In the genomic region with DNA sequence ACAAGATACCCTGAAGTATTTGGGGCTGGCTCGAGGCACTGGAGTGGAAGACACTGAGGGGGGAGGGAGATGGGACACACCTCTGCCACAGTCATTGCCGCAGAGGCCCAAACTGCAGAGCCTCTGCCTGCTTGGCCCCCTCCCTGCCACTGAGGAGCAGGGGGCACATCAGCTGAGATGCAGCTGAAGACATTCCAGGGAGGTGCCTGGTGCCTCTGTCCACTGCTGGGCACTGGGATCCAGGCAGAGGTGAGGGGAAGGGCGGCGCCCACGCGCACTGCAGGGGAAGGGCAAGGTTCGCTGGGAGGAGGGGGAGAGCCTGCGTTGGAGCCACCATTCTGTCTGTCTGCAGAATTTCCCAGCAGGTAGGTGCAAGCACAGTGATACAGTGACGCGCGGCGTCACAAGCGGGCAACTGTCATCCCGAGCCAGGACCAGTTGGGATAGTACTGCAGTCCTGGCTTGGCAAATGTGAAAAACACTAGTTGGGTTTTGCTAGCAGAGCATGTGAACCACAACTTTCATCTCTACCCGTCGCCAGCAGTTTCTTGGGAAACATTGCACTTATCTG, we compare ENCODE assay signal across 11 mouse cellular contexts. TPM values are rescaled to one million over a fixed set of nuclear protein-coding genes. Genes with fewer than 3 reads are reported as not detected.
A peak's percentile ranks its signal among the peaks of the same experiment; 100 is the strongest.
DNase-seq lines count a peak whose midpoint lies in the region; ATAC-seq and TF ChIP-seq lines count a peak whose summit lies in the region.
"Had no signal": no experiment of that assay in that cellular context is flagged by ENCODE, and none has a peak within 500 bp of the region (broad histone marks: within the 10 kb centered on the region; RNA-seq: fewer than 3 reads in every experiment).

No protein-coding gene starts in this region.

- H3K9ac ChIP-seq in heart, embryonic 13.5 days = peak overlapping the region; percentile 37; the same call in 1 of the 2 replicates
- H3K9ac ChIP-seq in stomach, embryonic 14.5 days (replicated peaks; ENCODE audit: low read depth, low read length) = no peak overlapping the region
- no peak overlapping the region for H3K9ac ChIP-seq in stomach, postnatal 0 days (ENCODE audit: low read length)
- H3K9ac ChIP-seq in limb, embryonic 11.5 days (ENCODE audit: low read length) = no peak overlapping the region

- H3K36me3 ChIP-seq in heart, embryonic 13.5 days = no peaks in the 10 kb centered on the region
- H3K36me3 ChIP-seq in stomach, embryonic 14.5 days (ENCODE audit: control insufficient read depth, insufficient read depth, low read length) = no peaks in the 10 kb centered on the region
- no peaks in the 10 kb centered on the region for H3K36me3 ChIP-seq in stomach, postnatal 0 days (ENCODE audit: control insufficient read depth, insufficient read depth, low read length)
- H3K36me3 ChIP-seq in limb, embryonic 11.5 days (ENCODE audit: control insufficient read depth, insufficient read depth, low read length) = no peaks in the 10 kb centered on the region

- no peak overlapping the region for H3K27ac ChIP-seq in heart, embryonic 13.5 days (replicated peaks)
- no peak overlapping the region for H3K27ac ChIP-seq in stomach, embryonic 14.5 days (ENCODE audit: low read length)
- no peak overlapping the region for H3K27ac ChIP-seq in stomach, postnatal 0 days (replicated peaks)
- no peak overlapping the region for H3K27ac ChIP-seq in limb, embryonic 11.5 days (replicated peaks; ENCODE audit: low read depth, low read length)

- TF ChIP-seq EP300 in stomach, postnatal 0 days (optimal IDR thresholded peaks at IDR 0.05) = no peak

- H3K9me3 ChIP-seq in heart, embryonic 13.5 days = no peaks in the 10 kb centered on the region
- no peaks in the 10 kb centered on the region for H3K9me3 ChIP-seq in stomach, embryonic 14.5 days (ENCODE audit: control insufficient read depth, low read depth, low read length)
- no peaks in the 10 kb centered on the region for H3K9me3 ChIP-seq in stomach, postnatal 0 days (ENCODE audit: control insufficient read depth, low read length)
- no peaks in the 10 kb centered on the region for H3K9me3 ChIP-seq in limb, embryonic 11.5 days (ENCODE audit: control insufficient read depth, low read length)

- ATAC-seq in heart, embryonic 13.5 days (ENCODE audit: extremely low read depth, insufficient number of reproducible peaks, low FRiP score, low TSS enrichment) = no peak
- ATAC-seq in stomach, embryonic 14.5 days (ENCODE audit: insufficient number of reproducible peaks, insufficient read depth, low FRiP score, low read depth) = no peak
- ATAC-seq in stomach, postnatal 0 days (ENCODE audit: low FRiP score, low TSS enrichment) = no peak
- no peak for ATAC-seq in limb, embryonic 11.5 days (ENCODE audit: insufficient number of reproducible peaks, low FRiP score, low TSS enrichment, low read depth)
- ATAC-seq: CD4-positive, CD25-positive, alpha-beta regulatory T cell, adult 4 months had no signal

- peaks cover 8% of the 10 kb centered on the region; the same call in 1 of the 2 replicates for H3K27me3 ChIP-seq in heart, embryonic 13.5 days (replicated peaks)
- 0 out of 2 replicates have a peak, but pooled peaks cover 2% of the 10 kb centered on the region for H3K27me3 ChIP-seq in stomach, embryonic 14.5 days (ENCODE audit: control insufficient read depth, insufficient read depth, low read length)
- no peaks in the 10 kb centered on the region for H3K27me3 ChIP-seq in stomach, postnatal 0 days (ENCODE audit: control insufficient read depth, insufficient read depth, low read length)
- H3K27me3 ChIP-seq in limb, embryonic 11.5 days (ENCODE audit: control insufficient read depth, insufficient read depth, low read length) = 0 out of 2 replicates have a peak, but pooled peaks cover 8% of the 10 kb centered on the region

- 20% methylated on average over 15 of the region's 16 CpGs for WGBS in heart, embryonic 13.5 days
- WGBS in stomach, embryonic 14.5 days = 24% methylated on average over 13 of the region's 16 CpGs
- WGBS in stomach, postnatal 0 days = 25% methylated on average over 15 of the region's 16 CpGs
- WGBS in limb, embryonic 11.5 days = 23% methylated on average over 14 of the region's 16 CpGs

- H3K4me2 ChIP-seq in heart, embryonic 13.5 days = peak overlapping the region; percentile 69
- H3K4me2 ChIP-seq in stomach, embryonic 14.5 days (replicated peaks; ENCODE audit: low read depth, low read length) = no peak overlapping the region
- no peak overlapping the region for H3K4me2 ChIP-seq in stomach, postnatal 0 days (replicated peaks; ENCODE audit: low read depth)
- peak overlapping the region; percentile 40; the same call in 1 of the 2 replicates for H3K4me2 ChIP-seq in limb, embryonic 11.5 days (ENCODE audit: low read depth, severe bottlenecking)

- no peak for DNase-seq in heart, adult 18-20 months
- no peak for DNase-seq in stomach, postnatal 0 days (ENCODE audit: low spot score)
- no peak for DNase-seq in limb, embryonic 11.5 days (ENCODE audit: low spot score)
- DNase-seq in retina, postnatal 1 day = peak; percentile 6
- no peak for DNase-seq in cerebellum, adult 8-10 months
- no peak for DNase-seq in urinary bladder, postnatal 25 days (ENCODE audit: low spot score)
- DNase-seq: cerebellum, adult 11 months; thymus, postnatal 36 days had no signal

- H3K4me1 ChIP-seq in heart, embryonic 13.5 days = peaks cover 5% of the 10 kb centered on the region; the same call in 1 of the 2 replicates
- H3K4me1 ChIP-seq in stomach, embryonic 14.5 days (ENCODE audit: control insufficient read depth, insufficient read depth, low read length) = no peaks in the 10 kb centered on the region
- no peaks in the 10 kb centered on the region for H3K4me1 ChIP-seq in stomach, postnatal 0 days (replicated peaks; ENCODE audit: control insufficient read depth, insufficient read depth)
- no peaks in the 10 kb centered on the region for H3K4me1 ChIP-seq in limb, embryonic 11.5 days (ENCODE audit: control insufficient read depth, insufficient read depth, low read length)

- no peak for TF ChIP-seq CTCF in stomach, postnatal 0 days (IDR thresholded peaks at IDR 0.05; ENCODE audit: low read depth)

- H3K4me3 ChIP-seq in heart, embryonic 13.5 days = peak overlapping the region; percentile 46
- H3K4me3 ChIP-seq in stomach, embryonic 14.5 days (ENCODE audit: low read depth, low read length) = 0 out of 2 replicates have a peak overlapping the region, but pooled peaks have one; percentile 12
- no peak overlapping the region for H3K4me3 ChIP-seq in stomach, postnatal 0 days (ENCODE audit: low read depth, low read length)
- 0 out of 2 replicates have a peak overlapping the region, but pooled peaks have one; percentile 10 for H3K4me3 ChIP-seq in limb, embryonic 11.5 days (ENCODE audit: low read depth, low read length)

RNA-seq across cellular contexts. Expression of a gene that starts 0.9 kb away (rescaled TPM):
- polyA plus RNA-seq in heart, embryonic 13.5 days (2015; fragmentation: Nextera tagmentation; extraction: Ambion mirVana) = 4.4 TPM in 2 replicates
- under 1 TPM in 1 of 2 experiments, not detected in 1; 0.10 TPM for total RNA-seq in heart, adult 18-20 months (2021)
- polyA plus RNA-seq in stomach, embryonic 14.5 days (2014; fragmentation: Nextera tagmentation; extraction: Ambion mirVana) = 0.12 and 0.52 TPM in 2 replicates
- polyA plus RNA-seq in stomach, postnatal 0 days (2015; fragmentation: Nextera tagmentation; extraction: Ambion mirVana) = 0.04 TPM in 1 of 2 replicates, not detected in the other
- 1.3 and 1.8 TPM in 2 replicates for polyA plus RNA-seq in limb, embryonic 11.5 days (2014; fragmentation: Nextera tagmentation; extraction: Ambion mirVana)
- polyA plus RNA-seq: CD4-positive, CD25-positive, alpha-beta regulatory T cell, adult 4 months had no signal

Comparison
In these comparisons a context has a peak if more than half of its experiments do, and no peak if none do; other contexts are left out.
1. H3K4me2 ChIP-seq: peak in heart, embryonic 13.5 days (single experiment) and limb, embryonic 11.5 days (single experiment); none in stomach, embryonic 14.5 days (single experiment) and stomach, postnatal 0 days (single experiment).